Mouse (Mus musculus): Measurements from ENCODE around the gene Ripk1. TPM values are rescaled to one million over a fixed set of nuclear protein-coding genes. Genes with fewer than 3 reads are reported as not detected.

Gene Ripk1
- polyA plus RNA-seq, 2 experiments, result 4.7 to 11.2 TPM

- DNase-seq (ENCODE audit: low read depth in 3 of 3, low spot score in 3 of 3) (no peak), ATAC-seq (ENCODE audit: insufficient read depth) (no peak)
- H3K4me2 ChIP-seq (ENCODE audit: low read depth), result no peak overlapping the region
- H3K9me3 ChIP-seq (ENCODE audit: control insufficient read depth, low read length), result no peaks in the 10 kb centered on the region
- H3K27me3 ChIP-seq (ENCODE audit: control insufficient read depth, insufficient read depth, low read length), result no peaks in the 10 kb centered on the region
- no peak for TF ChIP-seq CTCF (IDR thresholded peaks at IDR 0.05; ENCODE audit: low read depth)
- no peak for TF ChIP-seq EP300 (IDR thresholded peaks at IDR 0.05; ENCODE audit: low read depth)
- no peaks in the 10 kb centered on the region for H3K36me3 ChIP-seq (replicated peaks; ENCODE audit: control insufficient read depth, insufficient read depth, low read depth)
- H3K9ac ChIP-seq (replicated peaks), result no peak overlapping the region
- no peak overlapping the region for H3K27ac ChIP-seq
- WGBS (ENCODE audit: insufficient replicate concordance), result 76% methylated on average over 9 of the region's 9 CpGs
- H3K4me1 ChIP-seq (replicated peaks; ENCODE audit: control insufficient read depth in 2 of 2, insufficient read depth in 2 of 2, low read length in 1 of 2), result 0 out of 4 replicates have a peak, but pooled peaks cover 0 to 3% of the 10 kb centered on the region in 2 experiments
- H3K4me3 ChIP-seq (ENCODE audit: insufficient read depth in 1 of 2, low read depth in 2 of 2, low read length in 2 of 2), result no peak overlapping the region
These were observed 57.9 kb downstream of the Ripk1 start for GRCm38 (mm10) chr13:34060061-34060460.

- H3K27me3 ChIP-seq (ENCODE audit: control insufficient read depth, insufficient read depth, low read length), result no peaks in the 10 kb centered on the region
- H3K9me3 ChIP-seq (ENCODE audit: control insufficient read depth, low read length), result no peaks in the 10 kb centered on the region
- H3K9ac ChIP-seq (replicated peaks), result no peak overlapping the region
- no peaks in the 10 kb centered on the region for H3K36me3 ChIP-seq (replicated peaks; ENCODE audit: control insufficient read depth, insufficient read depth, low read depth)
- no peak overlapping the region for H3K27ac ChIP-seq
- DNase-seq (ENCODE audit: low read depth in 3 of 3, low spot score in 3 of 3), result no peak
- no peaks in the 10 kb centered on the region for H3K4me1 ChIP-seq (replicated peaks; ENCODE audit: control insufficient read depth in 2 of 2, insufficient read depth in 2 of 2, low read length in 1 of 2)
- no peak overlapping the region for H3K4me3 ChIP-seq (ENCODE audit: insufficient read depth in 1 of 2, low read depth in 2 of 2, low read length in 2 of 2)
- no peak for ATAC-seq (ENCODE audit: insufficient read depth)
- TF ChIP-seq CTCF (IDR thresholded peaks at IDR 0.05; ENCODE audit: low read depth), result no peak
- no peak for TF ChIP-seq EP300 (IDR thresholded peaks at IDR 0.05; ENCODE audit: low read depth)
- 81% methylated on average over 10 of the region's 10 CpGs for WGBS (ENCODE audit: insufficient replicate concordance)
- H3K4me2 ChIP-seq (ENCODE audit: low read depth), result no peak overlapping the region
These were observed 60.3 kb downstream of the Ripk1 start for GRCm38 (mm10) chr13:34062466-34062865.

DNA sequence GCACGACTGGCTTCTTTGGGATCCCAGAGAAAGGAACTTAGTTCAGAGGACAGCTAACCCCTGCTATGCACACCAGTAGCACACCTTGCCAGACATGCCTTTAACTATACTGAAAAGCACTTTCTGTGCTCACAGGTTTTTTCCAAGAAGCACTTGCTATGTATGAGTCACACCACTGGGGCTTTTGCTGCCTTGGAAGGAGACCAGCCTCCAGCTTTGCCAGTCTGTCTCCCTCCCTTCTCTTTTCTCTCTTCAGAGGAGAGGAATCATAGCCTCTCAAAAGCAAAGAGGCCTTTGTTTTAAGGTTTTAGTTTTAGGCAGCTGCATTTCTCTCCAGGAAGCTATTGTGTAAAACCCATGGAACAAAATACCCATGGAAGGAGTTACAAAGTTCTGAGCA lies 64.2 kb downstream of the Ripk1 start:
- Histone ChIP-seq H3K9me3 (ENCODE audit: control insufficient read depth, low read length) (no peaks in the 10 kb centered on the region), H3K4me2 (ENCODE audit: low read depth) (no peak overlapping the region), H3K27me3 (ENCODE audit: control insufficient read depth, insufficient read depth, low read length) (no peaks in the 10 kb centered on the region), H3K27ac (no peak overlapping the region), H3K36me3 (replicated peaks; ENCODE audit: control insufficient read depth, insufficient read depth, low read depth) (no peaks in the 10 kb centered on the region), H3K4me3 (ENCODE audit: insufficient read depth in 1 of 2, low read depth in 2 of 2, low read length in 2 of 2) (no peak overlapping the region), H3K4me1 (replicated peaks; ENCODE audit: control insufficient read depth in 2 of 2, insufficient read depth in 2 of 2, low read length in 1 of 2) (peaks cover 0 to 2% of the 10 kb centered on the region in 2 experiments; a peak in 2 of 4 replicates), H3K9ac (replicated peaks) (no peak overlapping the region)
- ATAC-seq (ENCODE audit: insufficient read depth) (no peak), DNase-seq (ENCODE audit: low read depth in 3 of 3, low spot score in 3 of 3) (no peak)
- WGBS (ENCODE audit: insufficient replicate concordance), result 48% methylated on average over 1 of the region's 1 CpGs
- TF ChIP-seq EP300 (IDR thresholded peaks at IDR 0.05; ENCODE audit: low read depth) (no peak), CTCF (IDR thresholded peaks at IDR 0.05; ENCODE audit: low read depth) (no peak)

GRCm38 (mm10) chr13:34070296-34070695 lies 68.1 kb downstream of the Ripk1 start:
- Histone ChIP-seq H3K4me1 (replicated peaks; ENCODE audit: control insufficient read depth in 2 of 2, insufficient read depth in 2 of 2, low read length in 1 of 2) (peaks cover 0 to 2% of the 10 kb centered on the region in 2 experiments; a peak in 2 of 4 replicates), H3K4me3 (ENCODE audit: insufficient read depth in 1 of 2, low read depth in 2 of 2, low read length in 2 of 2) (no peak overlapping the region), H3K36me3 (replicated peaks; ENCODE audit: control insufficient read depth, insufficient read depth, low read depth) (no peaks in the 10 kb centered on the region; the same call in 1 of the 2 replicates), H3K9me3 (ENCODE audit: control insufficient read depth, low read length) (no peaks in the 10 kb centered on the region), H3K9ac (replicated peaks) (no peak overlapping the region), H3K27me3 (ENCODE audit: control insufficient read depth, insufficient read depth, low read length) (no peaks in the 10 kb centered on the region), H3K27ac (no peak overlapping the region), H3K4me2 (ENCODE audit: low read depth) (no peak overlapping the region)
- TF ChIP-seq CTCF (IDR thresholded peaks at IDR 0.05; ENCODE audit: low read depth) (no peak), EP300 (IDR thresholded peaks at IDR 0.05; ENCODE audit: low read depth) (no peak)
- WGBS (ENCODE audit: insufficient replicate concordance), result 55% methylated on average over 4 of the region's 4 CpGs
- ATAC-seq (ENCODE audit: insufficient read depth) (no peak), DNase-seq (ENCODE audit: low read depth in 3 of 3, low spot score in 3 of 3) (no peak)

GRCm38 (mm10) chr13:34071836-34072235 lies 69.7 kb downstream of the Ripk1 start:
- Histone ChIP-seq H3K4me1 (replicated peaks; ENCODE audit: control insufficient read depth in 2 of 2, insufficient read depth in 2 of 2, low read length in 1 of 2) (peaks cover 2 to 7% of the 10 kb centered on the region in 2 experiments), H3K9ac (replicated peaks) (no peak overlapping the region), H3K27ac (no peak overlapping the region), H3K27me3 (ENCODE audit: control insufficient read depth, insufficient read depth, low read length) (no peaks in the 10 kb centered on the region), H3K36me3 (replicated peaks; ENCODE audit: control insufficient read depth, insufficient read depth, low read depth) (no peaks in the 10 kb centered on the region; the same call in 1 of the 2 replicates), H3K4me2 (ENCODE audit: low read depth) (no peak overlapping the region), H3K4me3 (ENCODE audit: insufficient read depth in 1 of 2, low read depth in 2 of 2, low read length in 2 of 2) (no peak overlapping the region), H3K9me3 (ENCODE audit: control insufficient read depth, low read length) (no peaks in the 10 kb centered on the region)
- WGBS (ENCODE audit: insufficient replicate concordance), result 66% methylated on average over 6 of the region's 6 CpGs
- no peak for TF ChIP-seq CTCF (IDR thresholded peaks at IDR 0.05; ENCODE audit: low read depth)
- no peak for TF ChIP-seq EP300 (IDR thresholded peaks at IDR 0.05; ENCODE audit: low read depth)
- DNase-seq (ENCODE audit: low read depth in 3 of 3, low spot score in 3 of 3) (no peak), ATAC-seq (ENCODE audit: insufficient read depth) (no peak)

Measured in liver, embryonic 14.5 days (tissue).